Mouse (Mus musculus): ENCODE data around the gene Kdm1b.

The Kdm1b gene

GRCm38 (mm10) chr13:47043030-47043680 is at the start of gene Kdm1b:
Kdm1b (plus strand) TSS chr13:47043499.
- peak; percentile 98 for DNase-seq

DNA sequence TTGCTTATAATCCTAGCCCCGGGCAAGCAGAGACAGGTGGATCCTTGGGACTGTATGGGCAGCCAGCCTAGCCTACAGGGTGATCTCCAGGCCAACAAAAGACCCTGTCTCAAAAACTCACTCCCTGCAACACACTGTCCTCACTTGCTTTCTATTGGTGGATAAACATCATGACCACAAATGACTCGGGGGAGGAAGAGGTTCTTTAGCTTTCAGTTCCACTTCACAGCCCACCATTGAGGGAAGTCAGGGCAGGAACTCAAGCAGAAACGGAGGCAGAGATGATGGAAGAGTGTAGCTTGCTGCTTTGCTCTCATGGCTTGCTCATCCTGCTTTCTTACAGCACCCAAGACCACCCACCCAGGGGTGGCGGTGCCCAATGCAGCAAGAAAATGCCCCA is 45.9 kb upstream of the Kdm1b start:
- DNase-seq = no peak

DNA sequence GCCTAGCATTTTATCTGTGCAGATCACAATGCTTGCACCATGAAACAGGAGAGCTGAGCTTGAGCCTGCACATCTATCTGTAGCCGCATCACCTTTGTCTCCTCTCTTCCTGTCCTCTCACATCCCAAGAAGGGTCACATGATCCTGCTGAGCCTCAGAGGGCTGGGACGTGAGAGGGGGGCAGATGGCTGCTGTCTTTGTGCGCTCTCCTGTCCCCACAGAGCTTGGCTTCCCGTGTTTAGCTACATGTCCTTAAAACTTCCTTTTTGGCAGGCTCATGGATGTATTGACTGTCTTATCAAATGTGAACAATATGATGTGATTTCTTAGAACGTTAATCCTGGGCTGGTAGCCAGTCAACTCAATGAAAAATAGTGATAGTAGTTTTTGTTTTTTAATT is 43.8 kb upstream of the Kdm1b start:
- no peak for DNase-seq

DNA sequence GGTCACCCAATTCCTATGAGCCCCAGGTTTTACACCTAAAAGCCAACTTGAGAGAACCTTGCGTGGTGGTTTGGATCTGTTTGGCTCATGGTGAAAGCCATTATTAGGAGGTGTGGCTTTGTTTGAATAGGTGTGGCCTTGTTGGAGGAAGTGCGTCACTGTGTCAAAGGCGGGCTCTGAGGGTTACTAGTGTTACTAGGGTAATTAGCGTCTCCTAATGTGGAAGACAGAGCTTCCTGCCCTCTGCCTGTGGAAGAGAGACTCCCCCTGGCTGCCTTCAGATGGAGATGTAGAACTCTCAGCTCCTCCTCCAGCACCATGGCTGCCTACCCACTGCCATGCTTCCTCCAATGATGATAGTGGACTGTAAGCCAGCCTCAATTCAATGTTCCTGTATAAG is 41.7 kb upstream of the Kdm1b start:
- no peak for DNase-seq

GRCm38 (mm10) chr13:47013740-47014139 is 29.6 kb upstream of the Kdm1b start:
- DNase-seq = no peak

DNA sequence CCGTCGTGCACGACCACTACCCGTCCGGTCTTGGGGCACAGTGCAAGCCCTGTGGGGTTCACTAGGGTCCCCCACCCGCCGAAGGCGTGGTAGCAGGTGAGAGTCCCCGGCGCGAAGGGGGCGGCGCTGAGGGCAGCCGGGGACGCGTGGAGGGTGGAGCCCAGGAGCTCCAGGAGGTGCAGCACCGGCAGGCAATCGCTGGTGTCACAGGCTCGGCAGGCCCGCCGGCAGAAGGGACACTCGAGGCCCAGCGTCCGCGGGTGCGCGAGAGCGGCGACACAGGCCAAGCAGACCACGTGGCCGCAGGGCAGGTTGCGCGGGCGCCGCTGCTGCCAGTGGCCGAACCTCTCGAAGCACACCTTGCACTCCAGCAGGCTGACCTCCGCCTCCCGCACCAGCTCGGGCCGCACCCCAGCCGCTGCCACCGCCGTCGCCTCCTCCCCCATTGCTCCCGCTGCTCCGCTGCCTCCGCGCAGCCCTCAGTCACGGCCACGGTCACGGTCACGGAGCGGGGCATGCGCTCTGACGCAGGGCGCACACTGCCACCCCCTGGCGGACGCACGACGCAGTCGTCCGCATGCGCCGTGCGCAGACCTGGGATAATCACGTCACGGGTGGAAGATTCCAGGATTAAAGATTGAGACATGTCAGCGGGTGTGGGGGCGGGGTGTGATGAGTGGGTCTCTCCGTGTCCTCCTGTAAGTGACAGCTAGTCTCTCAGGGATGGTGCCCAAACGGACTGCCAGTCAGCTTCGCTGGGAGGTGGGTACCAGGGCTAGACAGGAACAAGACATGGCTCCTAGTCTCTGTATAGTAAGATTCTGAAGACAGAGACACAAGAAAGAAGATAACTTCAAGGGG is 28.7 kb upstream of the Kdm1b start, which contains the start of gene Nhlrc1:
Gene Nhlrc1 (minus strand): TSS at position 517 of the 861 bp plus-strand sequence.
- DNase-seq = peak; percentile 88

DNA sequence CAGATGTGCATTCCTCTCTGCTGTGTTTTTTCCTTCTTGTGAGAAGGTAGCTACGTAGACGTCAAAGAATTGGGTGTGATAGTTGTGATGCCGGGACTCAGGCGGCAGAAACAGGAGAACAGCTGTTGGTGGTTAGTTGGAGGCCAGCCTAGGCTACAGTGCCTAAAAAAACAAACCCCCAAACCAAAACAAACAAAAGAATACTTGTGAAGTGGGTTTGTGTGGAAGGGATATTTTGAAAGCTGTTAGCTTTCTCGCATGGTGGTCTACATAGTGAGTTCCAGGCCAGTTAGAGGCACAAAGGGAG is 28.2 kb upstream of the Kdm1b start:
- no peak for DNase-seq

GRCm38 (mm10) chr13:47017259-47017658 is 26.0 kb upstream of the Kdm1b start:
- peak; percentile 77 for DNase-seq

GRCm38 (mm10) chr13:47019774-47020173 is 23.5 kb upstream of the Kdm1b start:
- DNase-seq = no peak

- peak; percentile 10 for DNase-seq
These were observed 22.5 kb upstream of the Kdm1b start for GRCm38 (mm10) chr13:47020798-47021197.

- no peak for DNase-seq
These were observed 12.8 kb upstream of the Kdm1b start for GRCm38 (mm10) chr13:47030376-47031107.

GRCm38 (mm10) chr13:47033602-47034001 is 9.7 kb upstream of the Kdm1b start:
- no peak for DNase-seq

- no peak for DNase-seq
These were observed 5.4 kb upstream of the Kdm1b start for GRCm38 (mm10) chr13:47037946-47038345.

DNA sequence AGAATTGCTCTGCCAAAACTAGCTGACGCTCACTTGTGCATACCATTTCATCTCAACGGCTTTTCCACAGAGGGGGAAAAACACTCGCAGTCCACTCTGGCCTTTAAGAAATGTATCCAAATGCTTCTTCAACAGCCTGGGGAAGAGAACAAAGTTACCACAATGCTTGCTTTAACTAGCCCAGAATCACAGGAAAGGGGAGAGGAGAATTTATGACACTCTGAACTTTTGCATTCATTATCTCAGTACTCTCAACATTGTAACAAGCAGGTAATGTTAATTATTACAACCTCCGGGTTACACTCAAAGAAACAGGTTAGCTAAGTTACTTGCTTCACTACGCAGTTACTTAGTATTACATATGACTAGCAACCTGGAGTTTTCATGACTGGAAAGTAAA is 3.2 kb upstream of the Kdm1b start:
- no peak for DNase-seq

DNA sequence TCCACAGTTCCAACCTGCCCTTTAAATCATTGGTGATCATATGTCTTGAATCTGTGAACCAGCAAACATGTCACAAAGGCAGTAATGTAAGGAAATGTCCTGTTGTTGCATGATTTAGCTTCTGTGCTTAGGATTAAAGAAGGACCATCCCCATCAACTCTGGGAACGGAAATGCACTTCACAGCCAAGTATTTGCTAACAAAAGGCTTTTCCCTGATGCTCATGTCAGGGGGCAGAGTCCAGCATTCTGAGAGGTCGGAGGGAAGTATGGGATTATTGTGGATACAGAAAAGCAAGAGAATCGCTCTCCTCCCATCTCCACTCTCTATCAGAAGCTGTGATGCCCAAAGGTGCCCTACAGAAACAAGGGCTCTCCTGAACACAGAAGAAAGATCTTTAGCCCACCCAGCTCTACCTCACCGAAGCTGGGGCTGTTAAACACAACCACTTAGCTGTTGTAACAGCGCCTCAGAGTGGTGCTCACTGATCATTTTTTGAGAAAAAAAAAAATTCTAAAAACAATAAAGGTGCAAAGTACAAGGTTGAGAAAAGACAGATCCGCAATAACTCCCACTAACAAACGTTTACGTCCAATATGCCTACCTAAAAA is 1.2 kb upstream of the Kdm1b start:
- DNase-seq = peak; percentile 39

- DNase-seq = peak; percentile 37
These were observed 726 bp downstream of the Kdm1b start for GRCm38 (mm10) chr13:47043833-47044616.

GRCm38 (mm10) chr13:47044617-47044947 is 1.3 kb downstream of the Kdm1b start, which contains the start of gene Tpmt:
Tpmt (minus strand) TSS chr13:47044737.
- DNase-seq = no peak

- DNase-seq = no peak
These were observed 4.7 kb downstream of the Kdm1b start for GRCm38 (mm10) chr13:47047996-47048395.

DNA sequence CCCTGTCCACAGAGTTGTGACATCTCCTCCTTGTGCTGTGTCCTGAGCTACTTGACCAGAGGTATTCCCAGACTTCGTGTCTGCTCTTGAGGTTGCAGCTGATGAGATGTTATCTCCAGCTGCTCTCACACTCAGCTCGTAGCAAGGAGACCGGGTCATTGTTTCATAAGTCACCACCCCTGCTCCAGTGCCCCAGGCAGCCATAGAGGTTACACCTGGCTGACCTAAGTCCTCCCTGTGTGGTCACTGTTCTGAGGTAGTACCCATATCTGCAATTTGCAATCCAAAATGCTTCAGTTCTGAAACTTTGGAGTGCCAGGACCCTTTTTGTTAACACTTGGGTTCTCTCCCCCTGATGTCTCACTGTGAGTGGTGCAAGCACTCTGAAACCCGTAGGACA is 6.7 kb downstream of the Kdm1b start:
- no peak for DNase-seq

DNA sequence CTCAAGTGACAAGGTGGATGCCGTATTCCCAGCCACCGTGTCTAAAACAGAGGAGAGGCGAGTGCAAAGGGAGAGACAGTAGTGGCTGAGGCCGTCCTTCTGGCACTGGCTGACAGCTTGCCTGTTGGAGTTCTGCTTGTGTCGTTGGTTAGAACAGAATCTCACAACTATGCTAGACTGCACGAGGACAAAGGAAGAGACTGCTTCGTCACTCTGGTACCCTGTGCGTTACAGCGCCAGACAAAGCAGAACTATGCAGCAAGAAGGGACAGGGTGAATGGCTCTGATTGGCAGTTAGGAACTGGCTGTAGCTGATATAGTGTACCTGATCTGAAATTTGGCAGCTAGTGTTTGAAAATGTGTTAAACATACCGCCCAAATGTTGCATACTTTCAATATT is 10.7 kb downstream of the Kdm1b start:
- DNase-seq = peak; percentile 11

DNA sequence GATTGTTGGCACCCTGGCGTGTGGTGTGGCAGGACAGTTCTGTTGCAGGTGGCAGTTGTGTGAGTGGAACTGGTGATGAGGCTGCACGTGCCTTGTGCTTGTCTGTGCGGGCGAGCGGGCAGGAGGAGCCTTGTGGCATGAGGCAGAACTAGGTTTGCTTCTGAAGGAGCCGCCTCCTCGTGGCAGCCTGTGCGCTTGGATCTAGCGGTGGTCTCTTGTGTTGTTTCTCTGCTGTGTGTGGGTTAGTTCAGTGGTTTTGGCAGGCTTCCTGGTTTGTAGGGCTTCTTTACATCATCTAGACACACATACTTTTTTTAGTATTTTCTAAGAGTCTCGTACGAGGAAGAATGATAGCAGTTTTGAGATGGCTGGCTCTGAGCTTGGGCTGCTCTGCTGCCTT is 12.8 kb downstream of the Kdm1b start:
- no peak for DNase-seq

GRCm38 (mm10) chr13:47056781-47057180 is 13.5 kb downstream of the Kdm1b start:
- DNase-seq = no peak

GRCm38 (mm10) chr13:47062756-47063155 is 19.5 kb downstream of the Kdm1b start:
- no peak for DNase-seq
